Mouse (Mus musculus): ENCODE data around the gene Foxf2. TPM values are rescaled to one million over a fixed set of nuclear protein-coding genes. Genes with fewer than 3 reads are reported as not detected.

Foxf2 gene
- polyA plus RNA-seq, 1 experiment = 69.8 TPM

- DNase-seq = peak; percentile 45
- WGBS = 3% methylated on average over 3 of the region's 3 CpGs
- no peak overlapping the region for H3K4me3 ChIP-seq (replicated peaks; ENCODE audit: extremely low read depth, low read depth, low read length)
- H3K4me1 ChIP-seq (ENCODE audit: control insufficient read depth, insufficient read depth, low read length) = no peaks in the 10 kb centered on the region; the same call in 1 of the 2 replicates
- TF ChIP-seq POLR2A (IDR thresholded peaks at IDR 0.05; ENCODE audit: borderline replicate concordance, extremely low read depth, low read depth, low read length) (no peak), CTCF (IDR thresholded peaks at IDR 0.05; ENCODE audit: insufficient read depth, low read length) (0 out of 2 replicates have a peak, but pooled peaks have one; percentile 12)
These were observed 33.3 kb downstream of the Foxf2 start for GRCm38 (mm10) chr13:31658963-31659362.

DNA sequence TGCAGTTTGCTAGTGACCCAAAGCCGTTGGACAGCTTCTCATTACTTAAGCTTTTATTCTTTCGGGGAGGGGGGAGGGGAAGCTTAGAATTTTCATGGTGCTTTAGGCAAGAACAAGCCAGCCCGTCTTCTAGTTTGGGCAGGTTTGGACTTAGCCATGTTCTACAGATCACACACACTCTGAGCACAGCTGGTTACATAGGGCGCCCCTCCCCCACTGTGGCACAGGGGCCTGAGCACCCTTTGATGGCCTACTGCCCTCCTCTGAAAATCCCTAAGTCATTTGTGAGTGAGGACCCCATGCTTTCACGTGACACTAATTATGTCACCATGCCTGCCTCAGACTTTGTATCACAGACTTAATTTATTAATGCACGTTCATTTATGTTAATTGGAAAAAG, 35.6 kb downstream of the Foxf2 start:
- no peaks in the 10 kb centered on the region for H3K4me1 ChIP-seq (ENCODE audit: control insufficient read depth, insufficient read depth, low read length)
- no peak for DNase-seq
- H3K4me3 ChIP-seq (replicated peaks; ENCODE audit: extremely low read depth, low read depth, low read length) = no peak overlapping the region
- 68% methylated on average over 6 of the region's 6 CpGs for WGBS
- TF ChIP-seq POLR2A (IDR thresholded peaks at IDR 0.05; ENCODE audit: borderline replicate concordance, extremely low read depth, low read depth, low read length) (no peak), CTCF (IDR thresholded peaks at IDR 0.05; ENCODE audit: insufficient read depth, low read length) (no peak)

DNA sequence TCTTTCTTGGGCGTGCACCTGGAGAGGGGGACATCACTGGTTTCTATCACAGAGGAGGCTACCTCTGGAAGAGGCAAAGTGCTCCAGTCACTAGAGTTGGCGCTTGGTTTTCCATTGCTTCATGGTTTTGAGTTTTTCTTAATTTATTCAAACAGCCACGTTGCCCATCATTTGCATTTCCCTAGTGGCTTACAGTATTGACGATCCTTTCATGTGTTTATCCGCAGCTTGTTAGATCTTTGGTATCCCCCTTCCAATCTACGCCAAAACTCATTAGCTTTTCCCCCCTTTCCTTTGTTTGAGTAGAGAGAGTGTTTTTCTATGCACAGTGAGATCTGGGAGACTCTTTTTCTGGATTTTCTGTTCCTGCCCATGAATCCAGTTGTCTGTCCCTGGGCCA, 39.8 kb downstream of the Foxf2 start:
- TF ChIP-seq CTCF (IDR thresholded peaks at IDR 0.05; ENCODE audit: insufficient read depth, low read length) = no peak
- no peak for TF ChIP-seq POLR2A (IDR thresholded peaks at IDR 0.05; ENCODE audit: borderline replicate concordance, extremely low read depth, low read depth, low read length)
- Histone ChIP-seq H3K4me1 (ENCODE audit: control insufficient read depth, insufficient read depth, low read length) (no peaks in the 10 kb centered on the region), H3K4me3 (replicated peaks; ENCODE audit: extremely low read depth, low read depth, low read length) (no peak overlapping the region)
- 69% methylated on average over 6 of the region's 6 CpGs for WGBS
- DNase-seq = no peak

DNA sequence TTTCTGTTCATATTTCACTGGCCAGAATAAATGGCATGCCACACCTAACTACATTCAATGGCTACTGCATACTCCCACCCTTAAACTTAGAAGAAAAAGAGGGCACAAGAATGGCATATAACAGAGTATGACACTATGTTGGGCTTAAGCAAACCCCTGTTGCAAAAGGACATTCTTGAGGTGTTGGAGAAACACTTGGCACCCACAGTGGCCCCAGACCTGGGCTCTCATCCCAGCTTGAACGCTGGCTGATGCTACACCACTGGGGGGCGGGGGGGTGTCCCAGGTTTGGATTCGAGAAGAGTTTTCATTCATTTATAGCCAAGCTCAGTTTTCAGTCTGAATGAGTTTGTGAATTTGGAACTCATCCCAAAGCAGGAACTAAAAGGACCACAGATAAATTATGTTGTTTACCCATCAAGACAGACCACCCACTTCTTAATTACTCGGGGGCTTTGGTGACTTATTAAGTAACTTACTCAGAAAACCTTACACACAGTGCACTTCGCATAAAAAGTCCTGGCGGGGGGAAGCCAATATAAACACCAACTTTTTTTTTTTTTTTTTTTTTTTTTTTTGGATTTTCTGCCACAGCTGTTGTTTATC, 42.4 kb downstream of the Foxf2 start:
- 56% methylated on average over 6 of the region's 6 CpGs for WGBS
- Histone ChIP-seq H3K4me3 (replicated peaks; ENCODE audit: extremely low read depth, low read depth, low read length) (no peak overlapping the region), H3K4me1 (ENCODE audit: control insufficient read depth, insufficient read depth, low read length) (no peaks in the 10 kb centered on the region)
- TF ChIP-seq CTCF (IDR thresholded peaks at IDR 0.05; ENCODE audit: insufficient read depth, low read length) (no peak), POLR2A (IDR thresholded peaks at IDR 0.05; ENCODE audit: borderline replicate concordance, extremely low read depth, low read depth, low read length) (no peak)
- DNase-seq = no peak

DNA sequence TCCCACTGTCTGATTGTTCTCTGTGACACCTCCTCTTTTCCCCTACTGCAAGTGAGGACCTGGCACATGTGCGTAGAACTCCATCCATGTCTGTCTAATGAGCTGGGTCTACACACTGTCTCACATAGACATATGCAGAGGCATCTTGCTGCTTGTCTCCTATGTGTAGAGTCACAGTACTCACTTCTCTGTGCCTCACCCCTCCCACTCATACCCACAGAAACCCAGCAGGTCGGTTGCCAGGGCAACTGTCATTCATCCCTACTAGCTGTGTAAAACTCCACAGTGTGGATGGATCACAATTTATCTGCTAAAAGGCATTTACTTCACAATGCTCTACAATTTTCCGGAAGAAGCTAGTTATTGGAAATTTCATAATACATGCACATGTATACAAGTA, 46.5 kb downstream of the Foxf2 start:
- Histone ChIP-seq H3K4me1 (ENCODE audit: control insufficient read depth, insufficient read depth, low read length) (no peaks in the 10 kb centered on the region), H3K4me3 (replicated peaks; ENCODE audit: extremely low read depth, low read depth, low read length) (no peak overlapping the region)
- no peak for DNase-seq
- 86% methylated on average over 3 of the region's 3 CpGs for WGBS
- TF ChIP-seq POLR2A (IDR thresholded peaks at IDR 0.05; ENCODE audit: borderline replicate concordance, extremely low read depth, low read depth, low read length) (no peak), CTCF (IDR thresholded peaks at IDR 0.05; ENCODE audit: insufficient read depth, low read length) (no peak)

Other genes starting within 250 kb of the Foxf2 start
- gene Foxq1, start 69.7 kb upstream of the Foxf2 start, polyA plus RNA-seq (2012; rRNA removed) = 6.4 and 7.9 TPM in 2 replicates
- 0.67 and 0.88 TPM in 2 replicates for gene A530084C06Rik, start 66.5 kb upstream of the Foxf2 start, polyA plus RNA-seq (2012; rRNA removed)
- gene Foxc1, start 180.8 kb downstream of the Foxf2 start, polyA plus RNA-seq (2012; rRNA removed) = 1.4 and 1.9 TPM in 2 replicates

Measured in lung, adult 2 months (tissue).